Mouse (Mus musculus): ENCODE results near the gene Cstl1. TPM values are rescaled to one million over a fixed set of nuclear protein-coding genes. Genes with fewer than 3 reads are reported as not detected.
A peak's percentile ranks its signal among the peaks of the same experiment; 100 is the strongest.
"Not testable (repeated sequence)": the region's sequence is repeated elsewhere in the genome, so short reads cannot be mapped to it uniquely, and the experiment has no call there.

Gene Cstl1
- polyA plus RNA-seq, 1 experiment: not detected

DNA sequence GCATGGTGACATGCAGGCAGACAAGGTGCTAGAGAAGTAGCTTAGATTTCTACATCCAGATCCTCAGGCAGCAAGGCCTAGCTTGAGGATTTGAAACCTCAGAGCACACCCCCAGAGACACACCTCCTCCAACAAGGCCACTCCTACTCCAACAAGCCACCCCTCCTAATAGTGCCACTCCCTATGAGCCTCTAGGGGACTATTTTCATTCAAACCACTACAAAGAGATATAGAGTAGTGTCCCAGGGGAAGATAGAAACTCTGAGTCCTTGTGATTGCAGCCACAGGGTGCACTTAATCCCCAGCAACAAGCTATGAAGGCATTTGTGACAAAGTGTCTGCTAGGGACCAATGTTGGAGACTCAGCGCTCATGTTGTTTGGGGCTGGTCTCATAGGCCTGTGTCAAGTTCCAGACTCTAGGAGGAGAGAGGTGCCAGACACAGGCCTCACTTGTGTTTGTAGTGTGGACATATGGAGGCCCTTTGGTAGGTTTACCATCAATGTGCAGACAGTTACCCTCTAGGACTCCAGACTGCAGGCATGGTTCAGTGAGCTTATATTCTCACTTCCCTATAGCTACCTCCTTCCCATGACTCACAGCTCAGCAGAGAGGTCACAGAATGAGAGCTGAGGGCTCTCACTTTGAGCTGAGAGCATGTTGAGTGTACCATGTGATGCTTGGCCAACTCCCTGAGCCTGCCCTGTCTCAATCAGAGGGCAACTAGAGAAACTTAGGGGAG lies 13.7 kb downstream of the Cstl1 start:
- Histone ChIP-seq H3K27ac (ENCODE audit: insufficient read depth, low read length) (peak overlapping the region; percentile 56), H3K36me3 (ENCODE audit: control insufficient read depth, insufficient read depth, low read length) (no peaks in the 10 kb centered on the region), H3K4me3 (ENCODE audit: extremely low read depth, insufficient read depth, insufficient read length) (no peak overlapping the region), H3K27me3 (ENCODE audit: control insufficient read depth, insufficient read depth, low read length) (no peaks in the 10 kb centered on the region), H3K4me1 (ENCODE audit: control insufficient read depth, insufficient read depth, insufficient read length) (peaks cover 4% of the 10 kb centered on the region; the same call in 1 of the 2 replicates)
- DNase-seq (ENCODE audit: low read depth in 1 of 2, low spot score in 2 of 2): peak; percentile 47 to 55
- WGBS: 90% methylated on average over 1 of the region's 1 CpGs
- no peak for TF ChIP-seq POLR2A (IDR thresholded peaks at IDR 0.05; ENCODE audit: low read depth, low read length)
- no peak for TF ChIP-seq CTCF (IDR thresholded peaks at IDR 0.05; ENCODE audit: extremely low read depth, insufficient read depth, insufficient read length, insufficient replicate concordance)

DNA sequence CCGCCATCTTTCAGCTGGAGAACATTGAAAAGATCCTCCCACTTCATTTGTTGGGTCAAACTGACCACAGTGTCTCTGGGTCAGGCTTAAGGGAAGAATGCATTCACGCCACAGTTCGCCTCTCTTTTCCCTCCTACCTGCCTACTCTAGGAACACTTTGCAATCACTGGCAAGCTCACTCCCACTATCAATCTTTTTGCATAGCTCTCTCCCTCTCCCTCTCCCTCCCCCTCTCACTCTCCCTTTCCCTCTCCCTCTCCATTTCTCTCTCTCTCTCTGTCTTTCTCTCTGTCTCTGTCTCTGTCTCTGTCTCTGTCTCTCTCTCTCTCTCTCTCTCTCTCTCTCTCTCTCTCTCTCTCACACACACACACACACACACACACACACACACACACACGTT lies 21.2 kb downstream of the Cstl1 start, which contains the start of gene Cst11:
Cst11 (minus strand) TSS at position 101 of the 400 bp plus-strand sequence.
- H3K27ac ChIP-seq (ENCODE audit: insufficient read depth, low read length); H3K27me3 ChIP-seq (ENCODE audit: control insufficient read depth, insufficient read depth, low read length); H3K4me3 ChIP-seq (ENCODE audit: extremely low read depth, insufficient read depth, insufficient read length); H3K4me1 ChIP-seq (ENCODE audit: control insufficient read depth, insufficient read depth, insufficient read length); DNase-seq (ENCODE audit: low read depth in 1 of 2, low spot score in 2 of 2); H3K36me3 ChIP-seq (ENCODE audit: control insufficient read depth, insufficient read depth, low read length): not testable (repeated sequence)
- 87% methylated on average over 4 of the region's 4 CpGs for WGBS

DNA sequence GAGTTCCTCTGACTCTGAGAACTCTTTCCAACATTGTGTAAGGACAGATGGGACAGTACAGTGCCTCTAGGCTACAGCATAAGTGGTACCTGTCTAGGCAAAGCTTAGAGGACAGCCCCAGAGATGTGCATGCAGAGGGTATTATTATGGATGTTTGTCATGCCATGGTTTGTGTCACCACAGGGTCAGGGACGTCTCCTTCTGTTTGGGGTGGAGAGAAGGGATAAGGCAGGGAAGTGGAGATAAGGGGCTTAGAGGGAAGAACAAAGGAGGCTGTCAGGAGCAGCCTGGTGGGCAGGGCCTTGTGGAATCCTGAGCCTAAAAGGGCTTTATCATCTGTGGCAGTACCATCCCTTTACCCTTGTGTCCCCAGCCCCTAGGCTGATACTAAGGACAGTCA lies 31.6 kb downstream of the Cstl1 start, which contains the start of gene 8030411F24Rik:
8030411F24Rik (plus strand) TSS at position 301 of the 400 bp plus-strand sequence.
- WGBS: 47% methylated on average over 1 of the region's 1 CpGs
- H3K27ac ChIP-seq (ENCODE audit: insufficient read depth, low read length): no peak within 1 kb of the TSS
- H3K36me3 ChIP-seq (ENCODE audit: control insufficient read depth, insufficient read depth, low read length): no peaks in the 10 kb centered on the region
- H3K27me3 ChIP-seq (ENCODE audit: control insufficient read depth, insufficient read depth, low read length): no peaks in the 10 kb centered on the region
- no peak within 1 kb of the TSS for H3K4me3 ChIP-seq (ENCODE audit: extremely low read depth, insufficient read depth, insufficient read length)
- no peak for DNase-seq (ENCODE audit: low read depth in 1 of 2, low spot score in 2 of 2)
- no peaks in the 10 kb centered on the region for H3K4me1 ChIP-seq (ENCODE audit: control insufficient read depth, insufficient read depth, insufficient read length)
- TF ChIP-seq POLR2A (IDR thresholded peaks at IDR 0.05; ENCODE audit: low read depth, low read length): no peak
- no peak for TF ChIP-seq CTCF (IDR thresholded peaks at IDR 0.05; ENCODE audit: extremely low read depth, insufficient read depth, insufficient read length, insufficient replicate concordance)

DNA sequence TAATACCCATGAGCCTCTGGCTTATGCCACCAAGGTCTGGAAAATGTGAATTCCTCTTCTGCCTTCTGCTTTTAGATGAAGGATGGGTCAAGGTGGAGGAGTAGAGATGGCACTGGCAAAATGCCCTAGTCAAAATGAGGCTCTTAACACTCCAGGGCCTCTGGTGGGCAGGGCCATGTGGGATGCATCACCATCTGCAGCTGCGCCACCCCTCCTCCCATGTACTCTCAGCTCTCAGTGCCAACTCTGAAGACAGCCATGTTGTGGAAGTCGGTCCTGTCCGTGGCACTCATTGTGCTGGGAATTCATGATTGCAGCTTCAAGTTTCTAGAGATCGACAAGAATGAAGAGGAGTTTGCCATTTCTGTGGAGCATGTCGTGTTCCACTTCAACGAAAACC lies 39.0 kb downstream of the Cstl1 start, which contains the start of gene Cst12:
Cst12 (plus strand) TSS at position 220 of the 400 bp plus-strand sequence.
- H3K4me3 ChIP-seq (ENCODE audit: extremely low read depth, insufficient read depth, insufficient read length): no peak within 1 kb of the TSS
- no peak within 1 kb of the TSS for H3K27ac ChIP-seq (ENCODE audit: insufficient read depth, low read length)
- no peaks in the 10 kb centered on the region for H3K27me3 ChIP-seq (ENCODE audit: control insufficient read depth, insufficient read depth, low read length)
- no peaks in the 10 kb centered on the region for H3K36me3 ChIP-seq (ENCODE audit: control insufficient read depth, insufficient read depth, low read length)
- H3K4me1 ChIP-seq (ENCODE audit: control insufficient read depth, insufficient read depth, insufficient read length): no peaks in the 10 kb centered on the region
- DNase-seq (ENCODE audit: low read depth in 1 of 2, low spot score in 2 of 2): no peak
- 89% methylated on average over 6 of the region's 6 CpGs for WGBS
- TF ChIP-seq POLR2A (IDR thresholded peaks at IDR 0.05; ENCODE audit: low read depth, low read length): no peak
- no peak for TF ChIP-seq CTCF (IDR thresholded peaks at IDR 0.05; ENCODE audit: extremely low read depth, insufficient read depth, insufficient read length, insufficient replicate concordance)

DNA sequence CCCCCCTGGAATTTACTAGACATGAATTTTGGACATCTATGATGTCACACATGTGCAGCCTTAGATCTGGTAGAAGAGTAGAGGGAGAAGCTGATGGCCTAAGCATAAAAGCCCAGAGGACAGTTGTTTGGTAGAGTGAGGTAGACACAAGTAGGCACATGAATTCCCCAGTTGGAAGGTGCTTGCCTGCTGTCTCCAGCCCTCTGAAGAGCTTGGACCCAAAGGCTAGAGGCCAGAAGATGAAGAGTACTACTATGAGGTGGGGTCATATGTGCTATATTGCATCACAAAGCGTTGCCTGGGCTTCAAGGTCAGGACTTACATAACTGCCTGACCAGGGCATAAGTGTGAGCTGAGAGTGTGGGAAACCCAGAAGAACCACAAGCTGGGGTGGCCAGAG lies 48.3 kb downstream of the Cstl1 start, which contains the start of gene Cst8:
Cst8 (plus strand) TSS at position 301 of the 400 bp plus-strand sequence.
- no peaks in the 10 kb centered on the region for H3K36me3 ChIP-seq (ENCODE audit: control insufficient read depth, insufficient read depth, low read length)
- no peaks in the 10 kb centered on the region for H3K27me3 ChIP-seq (ENCODE audit: control insufficient read depth, insufficient read depth, low read length)
- H3K27ac ChIP-seq (ENCODE audit: insufficient read depth, low read length): no peak within 1 kb of the TSS
- no peak for DNase-seq (ENCODE audit: low read depth in 1 of 2, low spot score in 2 of 2)
- H3K4me1 ChIP-seq (ENCODE audit: control insufficient read depth, insufficient read depth, insufficient read length): no peaks in the 10 kb centered on the region
- 70% methylated on average over 1 of the region's 1 CpGs for WGBS
- no peak within 1 kb of the TSS for H3K4me3 ChIP-seq (ENCODE audit: extremely low read depth, insufficient read depth, insufficient read length)
- TF ChIP-seq CTCF (IDR thresholded peaks at IDR 0.05; ENCODE audit: extremely low read depth, insufficient read depth, insufficient read length, insufficient replicate concordance) (no peak), POLR2A (IDR thresholded peaks at IDR 0.05; ENCODE audit: low read depth, low read length) (no peak)

DNA sequence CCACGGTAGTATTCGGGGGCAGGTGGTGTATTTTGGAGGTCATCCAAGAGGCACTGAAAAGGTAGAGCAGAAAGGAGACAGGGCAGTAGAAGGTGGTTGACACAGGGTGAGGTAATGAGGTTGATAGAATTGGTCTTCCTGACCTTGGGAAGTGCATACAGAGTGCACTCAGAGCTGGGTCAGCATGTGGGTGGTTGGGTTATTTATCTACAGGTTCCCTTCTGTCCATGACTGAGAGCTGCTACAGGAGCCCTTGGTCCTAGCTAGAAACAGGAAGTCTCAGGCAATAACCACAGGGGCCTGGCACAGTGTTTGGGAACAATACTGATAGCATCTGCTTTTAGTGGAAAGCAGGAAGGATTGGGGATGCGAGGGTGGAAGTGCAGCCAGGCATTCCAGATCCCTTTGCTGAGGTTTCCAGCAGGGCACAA lies 51.3 kb downstream of the Cstl1 start:
- no peaks in the 10 kb centered on the region for H3K27me3 ChIP-seq (ENCODE audit: control insufficient read depth, insufficient read depth, low read length)
- H3K27ac ChIP-seq (ENCODE audit: insufficient read depth, low read length): no peak overlapping the region
- H3K36me3 ChIP-seq (ENCODE audit: control insufficient read depth, insufficient read depth, low read length): no peaks in the 10 kb centered on the region
- TF ChIP-seq POLR2A (IDR thresholded peaks at IDR 0.05; ENCODE audit: low read depth, low read length) (no peak), CTCF (IDR thresholded peaks at IDR 0.05; ENCODE audit: extremely low read depth, insufficient read depth, insufficient read length, insufficient replicate concordance) (no peak)
- WGBS: 16% methylated on average over 3 of the region's 3 CpGs
- no peak for DNase-seq (ENCODE audit: low read depth in 1 of 2, low spot score in 2 of 2)
- H3K4me1 ChIP-seq (ENCODE audit: control insufficient read depth, insufficient read depth, insufficient read length): no peaks in the 10 kb centered on the region
- H3K4me3 ChIP-seq (ENCODE audit: extremely low read depth, insufficient read depth, insufficient read length): no peak overlapping the region

Other genes with a start within 250 kb of the Cstl1 start
- gene Nxt1, start 77.8 kb upstream of the Cstl1 start, polyA plus RNA-seq (2012; rRNA removed): 16.4 and 17.7 TPM in 2 replicates
- 2.6 and 2.9 TPM in 2 replicates for gene Gzf1, start 69.3 kb upstream of the Cstl1 start, polyA plus RNA-seq (2012; rRNA removed)
- 0.13 and 0.15 TPM in 2 replicates for gene Napb, start 17.9 kb upstream of the Cstl1 start, polyA plus RNA-seq (2012; rRNA removed)
- gene Cst11, start 21.1 kb downstream of the Cstl1 start, polyA plus RNA-seq (2012; rRNA removed): not detected in 2 replicates
- not detected in 2 replicates for gene 8030411F24Rik, start 31.7 kb downstream of the Cstl1 start, polyA plus RNA-seq (2012; rRNA removed)
- not detected in 2 replicates for gene Cst12, start 39.0 kb downstream of the Cstl1 start, polyA plus RNA-seq (2012; rRNA removed)
- not detected in 2 replicates for gene Cst8, start 48.4 kb downstream of the Cstl1 start, polyA plus RNA-seq (2012; rRNA removed)
- gene Cst13, start 69.7 kb downstream of the Cstl1 start, polyA plus RNA-seq (2012; rRNA removed): not detected in 2 replicates
- not detected in 2 replicates for gene Cst9, start 84.8 kb downstream of the Cstl1 start, polyA plus RNA-seq (2012; rRNA removed)
- gene 9230104L09Rik, start 114.7 kb downstream of the Cstl1 start, polyA plus RNA-seq (2012; rRNA removed): not detected in 2 replicates
- 742 and 822 TPM in 2 replicates for gene Cst3, start 125.3 kb downstream of the Cstl1 start, polyA plus RNA-seq (2012; rRNA removed)

Measured in spleen, adult 2 months (tissue).